Mouse (Mus musculus): ENCODE measurements around the gene Tmem150b. TPM values are rescaled to one million over a fixed set of nuclear protein-coding genes. Genes with fewer than 3 reads are reported as not detected.

Tmem150b gene
- total and polyA plus RNA-seq, 3 experiments = 0.31 to 1.4 TPM; not detected in 1

DNA sequence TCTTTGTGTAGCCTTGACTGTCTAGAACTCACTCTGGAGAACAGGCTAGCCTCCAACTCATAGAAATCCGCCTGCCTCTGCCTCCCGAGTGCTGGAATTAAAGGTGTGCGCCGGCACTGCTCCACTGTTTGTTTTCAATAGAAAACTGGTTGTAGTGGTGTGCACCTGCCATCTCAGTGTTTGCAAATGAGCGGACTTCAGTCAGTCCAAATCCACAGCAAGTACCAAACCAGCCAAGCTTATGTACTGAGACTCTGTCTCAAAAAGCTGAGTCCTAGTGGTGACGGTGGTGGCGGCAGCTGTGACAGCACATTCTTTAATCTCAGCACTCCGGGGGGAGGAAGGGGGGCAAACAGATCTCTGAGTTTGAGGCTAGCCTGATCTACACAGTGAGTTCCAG is 56.5 kb downstream of the Tmem150b start:
- Histone ChIP-seq H3K9me3 (replicated peaks; ENCODE audit: insufficient read depth, low read length) (no peaks in the 10 kb centered on the region), H3K79me2 (ENCODE audit: control insufficient read depth, insufficient read depth, low read length, poor library complexity) (no peaks in the 10 kb centered on the region), H3K27ac (ENCODE audit: control insufficient read depth, low read depth, low read length) (no peak overlapping the region), H3K27me3 (ENCODE audit: control insufficient read depth in 1 of 2, insufficient read depth in 2 of 2, low read length in 2 of 2) (no peaks in the 10 kb centered on the region), H3K36me3 (ENCODE audit: control insufficient read depth in 1 of 2, insufficient read depth in 2 of 2, low read length in 2 of 2) (peaks cover 6 to 15% of the 10 kb centered on the region in 2 experiments), H3K9ac (ENCODE audit: control insufficient read depth, low read depth, low read length, poor library complexity, severe bottlenecking) (no peak overlapping the region), H3K4me3 (ENCODE audit: control insufficient read depth in 1 of 2, insufficient read depth in 1 of 2, low read depth in 2 of 2, low read length in 2 of 2) (no peak overlapping the region), H3K4me1 (ENCODE audit: control insufficient read depth in 1 of 2, insufficient read depth in 2 of 2, low read length in 2 of 2) (peaks cover 12 to 16% of the 10 kb centered on the region in 2 experiments)
- no peak for DNase-seq (ENCODE audit: low read depth, low spot score)
- TF ChIP-seq MYB (IDR thresholded peaks at IDR 0.05; ENCODE audit: low read depth, low read length) = no peak
- no peak for TF ChIP-seq SMC3 (IDR thresholded peaks at IDR 0.05; ENCODE audit: low read depth, low read length)
- no peak for TF ChIP-seq POLR2AphosphoS5 (IDR thresholded peaks at IDR 0.05; ENCODE audit: borderline replicate concordance, low read depth, low read length)
- no peak for TF ChIP-seq ZNF384 (IDR thresholded peaks at IDR 0.05; ENCODE audit: low read depth, low read length)
- no peak for TF ChIP-seq RAD21 (IDR thresholded peaks at IDR 0.05; ENCODE audit: low read depth, low read length)
- TF ChIP-seq GABPA (IDR thresholded peaks at IDR 0.05; ENCODE audit: low read depth, low read length) = no peak
- TF ChIP-seq TAL1 (IDR thresholded peaks at IDR 0.05; ENCODE audit: low read length) = no peak
- no peak for TF ChIP-seq BHLHE40 (IDR thresholded peaks at IDR 0.05; ENCODE audit: borderline replicate concordance, low read depth, low read length)
- no peak for TF ChIP-seq MAZ (IDR thresholded peaks at IDR 0.05; ENCODE audit: low read depth, low read length)
- no peak for TF ChIP-seq ETS1 (IDR thresholded peaks at IDR 0.05; ENCODE audit: low read depth, low read length)

DNA sequence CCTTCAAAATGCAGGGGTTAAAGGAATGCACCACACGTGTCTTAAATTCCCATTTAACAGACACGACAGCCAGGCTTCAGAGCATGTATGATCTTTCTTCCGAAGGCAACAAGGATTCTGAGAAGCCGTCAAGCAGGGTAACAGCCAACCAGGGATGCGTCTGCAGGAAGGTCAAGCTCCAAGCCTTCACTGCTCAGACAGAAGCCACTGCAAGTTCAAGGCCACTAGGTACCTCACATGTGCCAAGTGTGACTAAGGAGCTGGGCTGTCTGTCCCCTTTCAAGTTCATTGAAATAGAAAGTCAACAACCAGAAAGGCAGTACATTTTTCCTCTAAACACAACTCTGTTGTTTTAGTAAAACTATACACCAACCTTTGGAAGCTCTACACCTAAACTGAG is 58.2 kb downstream of the Tmem150b start:
- H3K9ac ChIP-seq (ENCODE audit: control insufficient read depth, low read depth, low read length, poor library complexity, severe bottlenecking) = no peak overlapping the region
- peaks cover 6 to 15% of the 10 kb centered on the region in 2 experiments for H3K36me3 ChIP-seq (ENCODE audit: control insufficient read depth in 1 of 2, insufficient read depth in 2 of 2, low read length in 2 of 2)
- no peaks in the 10 kb centered on the region for H3K79me2 ChIP-seq (ENCODE audit: control insufficient read depth, insufficient read depth, low read length, poor library complexity)
- DNase-seq (ENCODE audit: low read depth, low spot score) = no peak
- H3K27ac ChIP-seq (ENCODE audit: control insufficient read depth, low read depth, low read length) = no peak overlapping the region
- peaks cover 12 to 16% of the 10 kb centered on the region in 2 experiments for H3K4me1 ChIP-seq (ENCODE audit: control insufficient read depth in 1 of 2, insufficient read depth in 2 of 2, low read length in 2 of 2)
- no peaks in the 10 kb centered on the region for H3K27me3 ChIP-seq (ENCODE audit: control insufficient read depth in 1 of 2, insufficient read depth in 2 of 2, low read length in 2 of 2)
- no peak overlapping the region for H3K4me3 ChIP-seq (ENCODE audit: control insufficient read depth in 1 of 2, insufficient read depth in 1 of 2, low read depth in 2 of 2, low read length in 2 of 2)
- no peaks in the 10 kb centered on the region for H3K9me3 ChIP-seq (replicated peaks; ENCODE audit: insufficient read depth, low read length)
- TF ChIP-seq CTCF (IDR thresholded peaks at IDR 0.05 in 2 of 3, conservative IDR thresholded peaks at IDR 0.05 in 1 of 3; ENCODE audit: control insufficient read depth in 1 of 3, insufficient read depth in 1 of 3, low read depth in 2 of 3, low read length in 3 of 3, poor library complexity in 1 of 3, severe bottlenecking in 1 of 3) = no peak

DNA sequence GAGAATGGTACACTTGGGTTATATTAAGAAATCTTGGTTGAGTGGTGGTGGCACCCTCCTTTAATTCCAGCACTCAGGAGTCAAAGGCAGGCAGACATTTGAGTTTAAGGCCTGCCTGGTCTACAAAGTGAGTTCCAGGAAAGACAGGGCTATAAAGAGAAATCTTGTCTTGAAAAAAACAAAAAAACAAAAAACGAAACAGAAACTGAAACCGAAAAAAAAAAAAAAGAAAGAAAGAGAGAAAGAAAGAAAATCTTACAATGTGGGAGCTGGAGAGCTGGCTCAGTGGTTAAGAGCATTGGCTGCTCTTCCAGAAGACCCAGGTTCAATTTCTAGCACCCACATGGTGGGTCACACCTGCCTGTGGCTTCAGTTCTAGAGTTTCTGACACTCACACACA is 61.3 kb downstream of the Tmem150b start:
- DNase-seq (ENCODE audit: low read depth, low spot score) = no peak
- Histone ChIP-seq H3K4me1 (ENCODE audit: control insufficient read depth in 1 of 2, insufficient read depth in 2 of 2, low read length in 2 of 2) (no peaks in the 10 kb centered on the region), H3K27me3 (ENCODE audit: control insufficient read depth in 1 of 2, insufficient read depth in 2 of 2, low read length in 2 of 2) (no peaks in the 10 kb centered on the region), H3K4me3 (ENCODE audit: control insufficient read depth in 1 of 2, insufficient read depth in 1 of 2, low read depth in 2 of 2, low read length in 2 of 2) (no peak overlapping the region), H3K36me3 (ENCODE audit: control insufficient read depth in 1 of 2, insufficient read depth in 2 of 2, low read length in 2 of 2) (peaks cover under 1 to 5% of the 10 kb centered on the region in 2 experiments; a peak in 2 of 4 replicates), H3K9ac (ENCODE audit: control insufficient read depth, low read depth, low read length, poor library complexity, severe bottlenecking) (no peak overlapping the region), H3K27ac (ENCODE audit: control insufficient read depth, low read depth, low read length) (no peak overlapping the region), H3K9me3 (replicated peaks; ENCODE audit: insufficient read depth, low read length) (no peaks in the 10 kb centered on the region), H3K79me2 (ENCODE audit: control insufficient read depth, insufficient read depth, low read length, poor library complexity) (peaks cover under 1% of the 10 kb centered on the region)
- no peak for TF ChIP-seq CHD1 (IDR thresholded peaks at IDR 0.05; ENCODE audit: low read depth, low read length)
- no peak for TF ChIP-seq MYB (IDR thresholded peaks at IDR 0.05; ENCODE audit: low read depth, low read length)
- no peak for TF ChIP-seq SMC3 (IDR thresholded peaks at IDR 0.05; ENCODE audit: low read depth, low read length)
- TF ChIP-seq EP300 (IDR thresholded peaks at IDR 0.05; ENCODE audit: low read depth in 1 of 2, low read length in 2 of 2) = no peak
- TF ChIP-seq ZMIZ1 (IDR thresholded peaks at IDR 0.05; ENCODE audit: low read depth, low read length) = no peak
- TF ChIP-seq ELF1 (IDR thresholded peaks at IDR 0.05; ENCODE audit: low read depth, low read length) = no peak
- no peak for TF ChIP-seq TCF12 (IDR thresholded peaks at IDR 0.05; ENCODE audit: low read depth, low read length)
- no peak for TF ChIP-seq BHLHE40 (IDR thresholded peaks at IDR 0.05; ENCODE audit: borderline replicate concordance, low read depth, low read length)
- no peak for TF ChIP-seq MYC (IDR thresholded peaks at IDR 0.05; ENCODE audit: low read depth, low read length)
- no peak for TF ChIP-seq TBP (IDR thresholded peaks at IDR 0.05; ENCODE audit: low read depth, low read length)
- TF ChIP-seq ETS1 (IDR thresholded peaks at IDR 0.05; ENCODE audit: low read depth, low read length) = no peak
- TF ChIP-seq MAFK (IDR thresholded peaks at IDR 0.05; ENCODE audit: borderline replicate concordance, low read depth, low read length) = no peak
- TF ChIP-seq USF2 (IDR thresholded peaks at IDR 0.05; ENCODE audit: borderline replicate concordance in 1 of 2, insufficient read depth in 1 of 2, low read depth in 1 of 2, low read length in 2 of 2) = no peak
- no peak for TF ChIP-seq HCFC1 (IDR thresholded peaks at IDR 0.05; ENCODE audit: low read depth, low read length)
- no peak for TF ChIP-seq MEF2A (IDR thresholded peaks at IDR 0.05; ENCODE audit: extremely low read depth, insufficient replicate concordance, low read depth, low read length, poor library complexity, severe bottlenecking)
- no peak for TF ChIP-seq ZKSCAN1 (IDR thresholded peaks at IDR 0.05; ENCODE audit: low read depth, low read length)
- TF ChIP-seq ZC3H11A (IDR thresholded peaks at IDR 0.05; ENCODE audit: low read depth, low read length) = no peak

Measured in MEL (cell line).